Mouse (Mus musculus) lung, postnatal 0 days (tissue): ENCODE measurements around the gene Prss30.

Experiments used
- CTCF ChIP-seq: IDR thresholded peaks from 2 replicates; pipeline ENCODE4 v1.5.1; 2016; ENCODE audit warnings: antibody characterized with exemption, mild to moderate bottlenecking
- EP300 ChIP-seq: IDR thresholded peaks from 2 replicates; pipeline ENCODE4 v1.6.1; 2016; ENCODE audit warnings: antibody characterized with exemption, mild to moderate bottlenecking, control low read depth

DNA sequence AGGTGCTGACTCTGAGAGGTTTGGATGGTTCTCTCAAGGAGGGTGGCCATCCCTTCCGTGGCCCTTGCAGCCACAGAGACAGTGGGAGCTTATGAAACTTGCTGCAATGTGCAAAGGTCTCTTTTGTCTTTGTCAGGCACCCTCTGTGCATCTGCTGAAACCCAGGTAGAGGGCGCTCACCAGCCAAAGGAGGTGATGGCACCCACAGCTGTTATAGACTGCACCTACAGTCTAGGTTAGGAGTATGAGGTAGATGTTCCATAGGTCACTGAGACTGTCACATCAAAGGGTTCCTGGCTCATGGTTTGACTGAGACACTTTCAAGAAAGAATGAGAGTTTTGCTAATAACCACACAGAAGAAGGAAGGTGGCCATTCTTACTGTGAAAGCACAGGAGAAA, 11.6 kb downstream of the Prss30 start:
- TF ChIP-seq EP300, result no peak
- TF ChIP-seq CTCF, result no peak
